Mouse (Mus musculus) cerebellum, adult 8-10 months (tissue): ENCODE results near the gene Ap2m1.
A peak's percentile ranks its signal among the peaks of the same experiment; 100 is the strongest.

Experiments used
- DNase-seq: peaks from one replicate; pipeline ENCODE4 v3.0.0; 2022

Gene Ap2m1

GRCm38 (mm10) chr16:20530941-20531340 lies 4.3 kb upstream of the Ap2m1 start:
- DNase-seq = no peak

GRCm38 (mm10) chr16:20534617-20535295 lies 522 bp upstream of the Ap2m1 start:
- no peak for DNase-seq

- DNase-seq = no peak
These were observed 895 bp downstream of the Ap2m1 start for GRCm38 (mm10) chr16:20536081-20536665.

GRCm38 (mm10) chr16:20537071-20537471 lies 1.8 kb downstream of the Ap2m1 start:
- DNase-seq = peak; percentile 53

GRCm38 (mm10) chr16:20537601-20538320 lies 2.5 kb downstream of the Ap2m1 start:
- no peak for DNase-seq

- no peak for DNase-seq
These were observed 4.4 kb downstream of the Ap2m1 start for GRCm38 (mm10) chr16:20539649-20540048.

- DNase-seq = no peak
These were observed 5.2 kb downstream of the Ap2m1 start for GRCm38 (mm10) chr16:20540438-20540837.

- no peak for DNase-seq
These were observed 10.4 kb downstream of the Ap2m1 start for GRCm38 (mm10) chr16:20545696-20546095.

- no peak for DNase-seq
These were observed 12.1 kb downstream of the Ap2m1 start for GRCm38 (mm10) chr16:20547423-20547822.

- DNase-seq = peak; percentile 97
These were observed 13.0 kb downstream of the Ap2m1 start, which contains the start of gene Abcf3 for GRCm38 (mm10) chr16:20548096-20548948. Gene Abcf3 (plus strand): TSS chr16:20548577.

- no peak for DNase-seq
These were observed 13.9 kb downstream of the Ap2m1 start for GRCm38 (mm10) chr16:20549161-20549560.

- no peak for DNase-seq
These were observed 16.4 kb downstream of the Ap2m1 start for GRCm38 (mm10) chr16:20551691-20552090.

- no peak for DNase-seq
These were observed 17.3 kb downstream of the Ap2m1 start for GRCm38 (mm10) chr16:20552594-20552993.

- DNase-seq = no peak
These were observed 19.7 kb downstream of the Ap2m1 start for GRCm38 (mm10) chr16:20555000-20555399.

GRCm38 (mm10) chr16:20557381-20557780 lies 22.1 kb downstream of the Ap2m1 start:
- no peak for DNase-seq

- no peak for DNase-seq
These were observed 29.8 kb downstream of the Ap2m1 start for GRCm38 (mm10) chr16:20565075-20565474.

GRCm38 (mm10) chr16:20589366-20589938 lies 54.2 kb downstream of the Ap2m1 start, which contains the start of gene Vwa5b2:
Gene Vwa5b2 (plus strand): TSS chr16:20589471.
- DNase-seq = peak; percentile 29

- peak; percentile 45 for DNase-seq
These were observed 54.8 kb downstream of the Ap2m1 start for GRCm38 (mm10) chr16:20589939-20590679.

GRCm38 (mm10) chr16:20590680-20591038 lies 55.4 kb downstream of the Ap2m1 start:
- no peak for DNase-seq

GRCm38 (mm10) chr16:20591076-20591705 lies 55.9 kb downstream of the Ap2m1 start:
- no peak for DNase-seq
